Mouse (Mus musculus): Measurements from ENCODE around the gene Tigd3. TPM values are rescaled to one million over a fixed set of nuclear protein-coding genes. Genes with fewer than 3 reads are reported as not detected.
A peak's percentile ranks its signal among the peaks of the same experiment; 100 is the strongest.

Tigd3 gene
- polyA plus RNA-seq, 1 experiment from 2014 or later = 7.5 TPM

- no peaks in the 10 kb centered on the region for H3K27me3 ChIP-seq (ENCODE audit: control insufficient read depth, insufficient read depth, low read length)
- no peak overlapping the region for H3K9ac ChIP-seq (ENCODE audit: low read depth, low read length)
- no peaks in the 10 kb centered on the region for H3K36me3 ChIP-seq (ENCODE audit: control insufficient read depth, insufficient read depth, low read length)
- ATAC-seq (ENCODE audit: low FRiP score) (no peak), DNase-seq (ENCODE audit: low spot score) (no peak)
- no peak overlapping the region for H3K4me3 ChIP-seq (ENCODE audit: low read depth, low read length)
- H3K9me3 ChIP-seq (ENCODE audit: control insufficient read depth, low read length) = no peaks in the 10 kb centered on the region
- WGBS = 83% methylated on average over 7 of the region's 7 CpGs
- H3K4me1 ChIP-seq (replicated peaks; ENCODE audit: control insufficient read depth, insufficient read depth, low read length) = peaks cover 2% of the 10 kb centered on the region; the same call in 1 of the 2 replicates
- no peak overlapping the region for H3K27ac ChIP-seq (ENCODE audit: low read depth, low read length)
- H3K4me2 ChIP-seq (replicated peaks; ENCODE audit: low read depth, low read length) = no peak overlapping the region
Observed at GRCm38 (mm10) chr19:5878362-5878722, 15.6 kb downstream of the Tigd3 start.

DNA sequence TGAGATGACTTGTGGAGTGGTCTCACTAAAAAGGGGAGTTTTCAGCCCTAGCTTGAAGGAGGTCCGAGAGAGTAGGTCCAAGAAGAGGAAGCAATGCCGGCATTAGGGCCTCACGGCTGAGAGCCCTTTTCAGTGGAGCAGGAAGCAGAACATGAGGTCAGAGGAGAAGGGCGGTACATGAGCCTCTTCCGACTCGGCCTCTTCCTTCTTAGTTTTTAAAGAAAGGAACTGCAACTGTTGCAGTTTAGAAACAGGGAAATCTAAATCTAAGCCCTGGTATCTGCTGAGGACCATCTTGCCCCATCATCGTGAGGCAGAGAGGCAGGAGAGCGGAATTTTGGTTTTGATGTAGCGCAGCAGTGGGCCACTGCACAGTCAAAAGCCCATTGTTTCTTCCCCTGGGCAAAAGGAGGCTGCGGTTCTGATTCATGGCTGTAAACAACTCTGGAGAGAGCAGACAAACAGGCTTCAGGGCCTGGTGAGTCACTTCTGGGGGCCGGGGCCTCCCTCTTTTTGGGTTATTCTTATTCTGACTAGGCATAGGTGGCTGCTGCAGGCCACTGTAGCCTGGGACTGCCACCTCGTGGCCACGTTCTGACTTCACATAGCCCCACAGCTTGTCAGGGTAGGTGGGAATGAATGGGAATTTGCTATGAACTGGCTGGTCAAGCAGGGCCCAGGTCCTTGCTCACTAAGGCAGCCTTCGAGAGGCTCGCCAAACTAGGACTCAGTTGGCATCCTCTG lies 16.2 kb downstream of the Tigd3 start, which contains the start of gene Slc25a45:
Slc25a45 (plus strand) TSS at position 191 of the 744 bp plus-strand sequence.
- Histone ChIP-seq H3K4me2 (replicated peaks; ENCODE audit: low read depth, low read length) (no peak within 1 kb of the TSS), H3K9ac (ENCODE audit: low read depth, low read length) (peak within 1 kb of the TSS; percentile 11; the same call in 1 of the 2 replicates), H3K27me3 (ENCODE audit: control insufficient read depth, insufficient read depth, low read length) (no peaks in the 10 kb centered on the region), H3K4me1 (replicated peaks; ENCODE audit: control insufficient read depth, insufficient read depth, low read length) (peaks cover 2% of the 10 kb centered on the region; the same call in 1 of the 2 replicates), H3K27ac (ENCODE audit: low read depth, low read length) (no peak within 1 kb of the TSS), H3K4me3 (ENCODE audit: low read depth, low read length) (no peak within 1 kb of the TSS), H3K36me3 (ENCODE audit: control insufficient read depth, insufficient read depth, low read length) (no peaks in the 10 kb centered on the region), H3K9me3 (ENCODE audit: control insufficient read depth, low read length) (no peaks in the 10 kb centered on the region)
- ATAC-seq (ENCODE audit: low FRiP score) (peak; percentile 33; the same call in 1 of the 2 replicates), DNase-seq (ENCODE audit: low spot score) (peak; percentile 74)
- 51% methylated on average over 15 of the region's 15 CpGs for WGBS

- Histone ChIP-seq H3K4me2 (replicated peaks; ENCODE audit: low read depth, low read length) (peak within 1 kb of the TSS; percentile 64), H3K9me3 (ENCODE audit: control insufficient read depth, low read length) (no peaks in the 10 kb centered on the region), H3K9ac (ENCODE audit: low read depth, low read length) (peak within 1 kb of the TSS; percentile 88), H3K27me3 (ENCODE audit: control insufficient read depth, insufficient read depth, low read length) (no peaks in the 10 kb centered on the region), H3K4me3 (ENCODE audit: low read depth, low read length) (peak within 1 kb of the TSS; percentile 81), H3K4me1 (replicated peaks; ENCODE audit: control insufficient read depth, insufficient read depth, low read length) (peaks cover 4% of the 10 kb centered on the region; the same call in 1 of the 2 replicates), H3K27ac (ENCODE audit: low read depth, low read length) (peak within 1 kb of the TSS; percentile 34; the same call in 1 of the 2 replicates), H3K36me3 (ENCODE audit: control insufficient read depth, insufficient read depth, low read length) (no peaks in the 10 kb centered on the region)
- ATAC-seq (ENCODE audit: low FRiP score) (peak; percentile 88), DNase-seq (ENCODE audit: low spot score) (peak; percentile 97)
- under 1% methylated on average over 37 of the region's 37 CpGs for WGBS
Observed at GRCm38 (mm10) chr19:5874969-5875480, 18.9 kb downstream of the Tigd3 start, which contains the start of gene Frmd8. Gene Frmd8 (minus strand): TSS chr19:5875274.

GRCm38 (mm10) chr19:5874391-5874968 lies 19.5 kb downstream of the Tigd3 start:
- no peak overlapping the region for H3K27ac ChIP-seq (ENCODE audit: low read depth, low read length)

GRCm38 (mm10) chr19:5872931-5873556 lies 20.9 kb downstream of the Tigd3 start:
- no peak for ATAC-seq (ENCODE audit: low FRiP score)

More at GRCm38 (mm10) chr19:5874391-5874968, 19.5 kb downstream of the Tigd3 start:
- no peaks in the 10 kb centered on the region for H3K36me3 ChIP-seq (ENCODE audit: control insufficient read depth, insufficient read depth, low read length)
- peaks cover 4% of the 10 kb centered on the region; the same call in 1 of the 2 replicates for H3K4me1 ChIP-seq (replicated peaks; ENCODE audit: control insufficient read depth, insufficient read depth, low read length)
- peak overlapping the region; percentile 88 for H3K9ac ChIP-seq (ENCODE audit: low read depth, low read length)
- H3K4me3 ChIP-seq (ENCODE audit: low read depth, low read length) = peak overlapping the region; percentile 81
- H3K27me3 ChIP-seq (ENCODE audit: control insufficient read depth, insufficient read depth, low read length) = no peaks in the 10 kb centered on the region
- H3K9me3 ChIP-seq (ENCODE audit: control insufficient read depth, low read length) = no peaks in the 10 kb centered on the region
- ATAC-seq (ENCODE audit: low FRiP score) (no peak), DNase-seq (ENCODE audit: low spot score) (no peak)
- 13% methylated on average over 13 of the region's 13 CpGs for WGBS
- peak overlapping the region; percentile 64 for H3K4me2 ChIP-seq (replicated peaks; ENCODE audit: low read depth, low read length)

DNA sequence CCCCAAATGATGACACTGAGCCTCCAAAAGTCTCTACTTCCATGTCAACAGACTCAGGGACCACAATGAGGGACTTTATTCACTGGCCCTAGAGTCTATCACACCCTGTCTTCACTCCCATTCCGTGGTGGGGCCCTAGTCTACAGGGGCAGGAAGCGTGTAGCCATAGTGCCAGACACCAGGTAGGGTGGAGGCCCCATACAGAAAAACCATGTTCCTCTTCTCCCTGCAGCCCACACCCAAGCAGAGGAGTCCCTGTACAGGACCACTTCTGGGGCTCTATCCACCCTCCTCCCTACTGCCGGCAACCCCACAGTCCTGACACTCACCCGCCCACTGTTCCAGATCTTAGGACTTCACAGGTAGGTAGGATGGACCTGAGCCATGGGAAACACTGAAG lies 21.4 kb downstream of the Tigd3 start:
- Histone ChIP-seq H3K27ac (ENCODE audit: low read depth, low read length) (no peak overlapping the region), H3K4me2 (replicated peaks; ENCODE audit: low read depth, low read length) (no peak overlapping the region), H3K27me3 (ENCODE audit: control insufficient read depth, insufficient read depth, low read length) (no peaks in the 10 kb centered on the region), H3K36me3 (ENCODE audit: control insufficient read depth, insufficient read depth, low read length) (no peaks in the 10 kb centered on the region), H3K4me1 (replicated peaks; ENCODE audit: control insufficient read depth, insufficient read depth, low read length) (peaks cover 4% of the 10 kb centered on the region; the same call in 1 of the 2 replicates), H3K4me3 (ENCODE audit: low read depth, low read length) (no peak overlapping the region), H3K9ac (ENCODE audit: low read depth, low read length) (no peak overlapping the region), H3K9me3 (ENCODE audit: control insufficient read depth, low read length) (no peaks in the 10 kb centered on the region)
- 88% methylated on average over 4 of the region's 4 CpGs for WGBS
- ATAC-seq (ENCODE audit: low FRiP score) = no peak
- no peak for DNase-seq (ENCODE audit: low spot score)

More at GRCm38 (mm10) chr19:5872931-5873556, 20.9 kb downstream of the Tigd3 start:
- no peak for DNase-seq (ENCODE audit: low spot score)
- H3K4me2 ChIP-seq (replicated peaks; ENCODE audit: low read depth, low read length) = no peak overlapping the region
- H3K9me3 ChIP-seq (ENCODE audit: control insufficient read depth, low read length) = no peaks in the 10 kb centered on the region
- H3K27ac ChIP-seq (ENCODE audit: low read depth, low read length) = no peak overlapping the region
- H3K36me3 ChIP-seq (ENCODE audit: control insufficient read depth, insufficient read depth, low read length) = no peaks in the 10 kb centered on the region
- peaks cover 4% of the 10 kb centered on the region; the same call in 1 of the 2 replicates for H3K4me1 ChIP-seq (replicated peaks; ENCODE audit: control insufficient read depth, insufficient read depth, low read length)
- WGBS = 89% methylated on average over 19 of the region's 19 CpGs
- H3K27me3 ChIP-seq (ENCODE audit: control insufficient read depth, insufficient read depth, low read length) = no peaks in the 10 kb centered on the region
- H3K4me3 ChIP-seq (ENCODE audit: low read depth, low read length) = no peak overlapping the region; the same call in 1 of the 2 replicates
- H3K9ac ChIP-seq (ENCODE audit: low read depth, low read length) = no peak overlapping the region

DNA sequence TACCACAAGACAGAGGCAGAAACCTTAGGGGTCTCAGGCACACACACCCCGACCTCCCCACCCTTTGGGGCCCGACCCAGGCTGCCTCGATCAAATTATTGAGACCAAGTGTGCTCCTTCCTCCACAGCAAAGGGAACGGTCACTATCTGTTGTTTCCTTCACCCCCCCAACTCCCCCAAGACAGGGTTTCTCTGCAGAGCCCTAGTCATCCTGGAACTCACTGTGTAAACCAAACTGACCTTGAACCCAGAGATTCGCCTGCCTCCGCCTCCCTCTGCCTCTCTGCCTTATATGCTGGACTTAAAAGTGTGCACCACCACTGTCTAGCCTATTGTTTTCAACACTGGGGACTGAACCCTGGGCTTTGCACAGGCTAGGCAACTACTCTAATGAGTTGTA lies 22.3 kb downstream of the Tigd3 start:
- ATAC-seq (ENCODE audit: low FRiP score) (no peak), DNase-seq (ENCODE audit: low spot score) (peak; percentile 29)
- 55% methylated on average over 6 of the region's 6 CpGs for WGBS
- peak overlapping the region; percentile 37 for H3K9ac ChIP-seq (ENCODE audit: low read depth, low read length)
- H3K4me1 ChIP-seq (replicated peaks; ENCODE audit: control insufficient read depth, insufficient read depth, low read length) = peaks cover 4% of the 10 kb centered on the region; the same call in 1 of the 2 replicates
- no peaks in the 10 kb centered on the region for H3K36me3 ChIP-seq (ENCODE audit: control insufficient read depth, insufficient read depth, low read length)
- no peaks in the 10 kb centered on the region for H3K9me3 ChIP-seq (ENCODE audit: control insufficient read depth, low read length)
- no peaks in the 10 kb centered on the region for H3K27me3 ChIP-seq (ENCODE audit: control insufficient read depth, insufficient read depth, low read length)
- peak overlapping the region; percentile 62 for H3K27ac ChIP-seq (ENCODE audit: low read depth, low read length)
- no peak overlapping the region for H3K4me2 ChIP-seq (replicated peaks; ENCODE audit: low read depth, low read length)
- no peak overlapping the region for H3K4me3 ChIP-seq (ENCODE audit: low read depth, low read length)

- Histone ChIP-seq H3K27me3 (ENCODE audit: control insufficient read depth, insufficient read depth, low read length) (no peaks in the 10 kb centered on the region), H3K4me1 (replicated peaks; ENCODE audit: control insufficient read depth, insufficient read depth, low read length) (peaks cover 4% of the 10 kb centered on the region; the same call in 1 of the 2 replicates), H3K27ac (ENCODE audit: low read depth, low read length) (peak overlapping the region; percentile 62), H3K36me3 (ENCODE audit: control insufficient read depth, insufficient read depth, low read length) (no peaks in the 10 kb centered on the region), H3K4me2 (replicated peaks; ENCODE audit: low read depth, low read length) (0 out of 2 replicates have a peak overlapping the region, but pooled peaks have one; percentile 7), H3K9me3 (ENCODE audit: control insufficient read depth, low read length) (no peaks in the 10 kb centered on the region), H3K9ac (ENCODE audit: low read depth, low read length) (peak overlapping the region; percentile 37), H3K4me3 (ENCODE audit: low read depth, low read length) (no peak overlapping the region)
- DNase-seq (ENCODE audit: low spot score) (peak; percentile 60), ATAC-seq (ENCODE audit: low FRiP score) (peak; percentile 57)
- 2% methylated on average over 7 of the region's 7 CpGs for WGBS
Observed at GRCm38 (mm10) chr19:5871273-5871672, 22.7 kb downstream of the Tigd3 start.

Measured in hindbrain, embryonic 11.5 days (tissue).